Mouse (Mus musculus): ENCODE results near the gene Auts2. TPM values are rescaled to one million over a fixed set of nuclear protein-coding genes. Genes with fewer than 3 reads are reported as not detected.

Auts2 gene
- polyA plus RNA-seq, 1 experiment from 2014 or later, result 27.3 TPM

GRCm38 (mm10) chr5:132235460-132235859 is 307.7 kb downstream of the Auts2 start:
- 74% methylated on average over 5 of the region's 5 CpGs for WGBS
- H3K4me1 ChIP-seq (ENCODE audit: insufficient read depth), result 0 out of 2 replicates have a peak, but pooled peaks cover 6% of the 10 kb centered on the region
- H3K9ac ChIP-seq, result no peak overlapping the region
- no peak for DNase-seq
- H3K4me2 ChIP-seq, result no peak overlapping the region
- no peak for TF ChIP-seq CTCF (IDR thresholded peaks at IDR 0.05; ENCODE audit: low read depth)
- ATAC-seq (ENCODE audit: insufficient read depth), result no peak
- no peak overlapping the region for H3K27ac ChIP-seq (ENCODE audit: low read depth)
- H3K27me3 ChIP-seq (ENCODE audit: insufficient read depth, low read length), result no peaks in the 10 kb centered on the region
- H3K9me3 ChIP-seq (ENCODE audit: low read depth, low read length), result no peaks in the 10 kb centered on the region
- H3K36me3 ChIP-seq (ENCODE audit: insufficient read depth), result no peaks in the 10 kb centered on the region
- H3K4me3 ChIP-seq (ENCODE audit: low read depth, low read length), result no peak overlapping the region

- H3K27me3 ChIP-seq (ENCODE audit: insufficient read depth, low read length), result no peaks in the 10 kb centered on the region
- no peak overlapping the region for H3K9ac ChIP-seq
- H3K4me1 ChIP-seq (ENCODE audit: insufficient read depth), result peaks cover 14% of the 10 kb centered on the region; the same call in 1 of the 2 replicates
- DNase-seq, result no peak
- TF ChIP-seq CTCF (IDR thresholded peaks at IDR 0.05; ENCODE audit: low read depth), result no peak
- no peak for ATAC-seq (ENCODE audit: insufficient read depth)
- no peak overlapping the region for H3K4me3 ChIP-seq (ENCODE audit: low read depth, low read length)
- H3K36me3 ChIP-seq (ENCODE audit: insufficient read depth), result no peaks in the 10 kb centered on the region
- 73% methylated on average over 7 of the region's 7 CpGs for WGBS
- no peak overlapping the region for H3K4me2 ChIP-seq
- H3K27ac ChIP-seq (ENCODE audit: low read depth), result no peak overlapping the region
- H3K9me3 ChIP-seq (ENCODE audit: low read depth, low read length), result no peaks in the 10 kb centered on the region
Measured at GRCm38 (mm10) chr5:132234471-132234870, 308.7 kb downstream of the Auts2 start.

- H3K4me1 ChIP-seq (ENCODE audit: insufficient read depth), result peaks cover 15% of the 10 kb centered on the region; the same call in 1 of the 2 replicates
- H3K36me3 ChIP-seq (ENCODE audit: insufficient read depth), result no peaks in the 10 kb centered on the region
- no peak overlapping the region for H3K9ac ChIP-seq
- WGBS, result 31% methylated on average over 10 of the region's 10 CpGs
- no peaks in the 10 kb centered on the region for H3K27me3 ChIP-seq (ENCODE audit: insufficient read depth, low read length)
- no peak overlapping the region for H3K27ac ChIP-seq (ENCODE audit: low read depth)
- peak; percentile 89 for TF ChIP-seq CTCF (IDR thresholded peaks at IDR 0.05; ENCODE audit: low read depth)
- ATAC-seq (ENCODE audit: insufficient read depth), result peak; percentile 84
- H3K4me2 ChIP-seq, result no peak overlapping the region
- peak; percentile 91 for DNase-seq
- no peaks in the 10 kb centered on the region for H3K9me3 ChIP-seq (ENCODE audit: low read depth, low read length)
- no peak overlapping the region for H3K4me3 ChIP-seq (ENCODE audit: low read depth, low read length)
Measured at GRCm38 (mm10) chr5:132231280-132232047, 311.7 kb downstream of the Auts2 start.

GRCm38 (mm10) chr5:132229644-132230357 is 313.3 kb downstream of the Auts2 start:
- TF ChIP-seq CTCF (IDR thresholded peaks at IDR 0.05; ENCODE audit: low read depth), result no peak
- WGBS, result 14% methylated on average over 8 of the region's 8 CpGs
- no peak overlapping the region for H3K4me2 ChIP-seq
- peaks cover 15% of the 10 kb centered on the region; the same call in 1 of the 2 replicates for H3K4me1 ChIP-seq (ENCODE audit: insufficient read depth)
- H3K36me3 ChIP-seq (ENCODE audit: insufficient read depth), result no peaks in the 10 kb centered on the region
- H3K4me3 ChIP-seq (ENCODE audit: low read depth, low read length), result no peak overlapping the region
- ATAC-seq (ENCODE audit: insufficient read depth) (peak; percentile 59), DNase-seq (peak; percentile 52)
- no peak overlapping the region for H3K27ac ChIP-seq (ENCODE audit: low read depth)
- no peaks in the 10 kb centered on the region for H3K9me3 ChIP-seq (ENCODE audit: low read depth, low read length)
- no peak overlapping the region for H3K9ac ChIP-seq
- no peaks in the 10 kb centered on the region for H3K27me3 ChIP-seq (ENCODE audit: insufficient read depth, low read length)

- Histone ChIP-seq H3K4me1 (ENCODE audit: insufficient read depth) (peaks cover 15% of the 10 kb centered on the region; the same call in 1 of the 2 replicates), H3K36me3 (ENCODE audit: insufficient read depth) (no peaks in the 10 kb centered on the region), H3K4me2 (no peak overlapping the region), H3K27ac (ENCODE audit: low read depth) (no peak overlapping the region), H3K27me3 (ENCODE audit: insufficient read depth, low read length) (no peaks in the 10 kb centered on the region), H3K9me3 (ENCODE audit: low read depth, low read length) (no peaks in the 10 kb centered on the region), H3K4me3 (ENCODE audit: low read depth, low read length) (no peak overlapping the region), H3K9ac (no peak overlapping the region)
- DNase-seq (no peak), ATAC-seq (ENCODE audit: insufficient read depth) (no peak)
- no peak for TF ChIP-seq CTCF (IDR thresholded peaks at IDR 0.05; ENCODE audit: low read depth)
- 41% methylated on average over 1 of the region's 1 CpGs for WGBS
Measured at GRCm38 (mm10) chr5:132229023-132229422, 314.1 kb downstream of the Auts2 start.

GRCm38 (mm10) chr5:132220376-132220930 is 322.7 kb downstream of the Auts2 start:
- no peaks in the 10 kb centered on the region for H3K36me3 ChIP-seq (ENCODE audit: insufficient read depth)
- no peak overlapping the region for H3K4me3 ChIP-seq (ENCODE audit: low read depth, low read length)
- H3K27ac ChIP-seq (ENCODE audit: low read depth), result no peak overlapping the region
- H3K27me3 ChIP-seq (ENCODE audit: insufficient read depth, low read length), result no peaks in the 10 kb centered on the region
- DNase-seq (no peak), ATAC-seq (ENCODE audit: insufficient read depth) (no peak)
- H3K9me3 ChIP-seq (ENCODE audit: low read depth, low read length), result no peaks in the 10 kb centered on the region
- no peak overlapping the region for H3K9ac ChIP-seq
- no peak overlapping the region for H3K4me2 ChIP-seq
- H3K4me1 ChIP-seq (ENCODE audit: insufficient read depth), result no peaks in the 10 kb centered on the region
- 78% methylated on average over 12 of the region's 12 CpGs for WGBS
- TF ChIP-seq CTCF (IDR thresholded peaks at IDR 0.05; ENCODE audit: low read depth), result no peak

GRCm38 (mm10) chr5:132216143-132216542 is 327.0 kb downstream of the Auts2 start:
- WGBS, result 76% methylated on average over 2 of the region's 2 CpGs
- Histone ChIP-seq H3K9ac (no peak overlapping the region), H3K4me1 (ENCODE audit: insufficient read depth) (no peaks in the 10 kb centered on the region), H3K4me3 (ENCODE audit: low read depth, low read length) (no peak overlapping the region), H3K27me3 (ENCODE audit: insufficient read depth, low read length) (no peaks in the 10 kb centered on the region), H3K27ac (ENCODE audit: low read depth) (no peak overlapping the region), H3K4me2 (no peak overlapping the region), H3K9me3 (ENCODE audit: low read depth, low read length) (no peaks in the 10 kb centered on the region), H3K36me3 (ENCODE audit: insufficient read depth) (no peaks in the 10 kb centered on the region)
- no peak for DNase-seq
- no peak for ATAC-seq (ENCODE audit: insufficient read depth)
- TF ChIP-seq CTCF (IDR thresholded peaks at IDR 0.05; ENCODE audit: low read depth), result no peak
